Mouse (Mus musculus) layer of hippocampus, postnatal 36 days (tissue): ENCODE measurements around the gene Hexim1. TPM values are rescaled to one million over a fixed set of nuclear protein-coding genes. Genes with fewer than 3 reads are reported as not detected.

Experiments
- DNase-seq, 2 experiments: peaks; one replicate each; pipeline ENCODE4 v3.0.0; 2022
- total RNA-seq, 2 experiments: library from RNA; stranded (reverse); gene quantifications; 2 replicates each; pipeline ENCODE4 v1.2.3; 2021

Hexim1 gene
- total RNA-seq, 2 experiments from 2014 or later = 52.7 to 56.1 TPM

DNA sequence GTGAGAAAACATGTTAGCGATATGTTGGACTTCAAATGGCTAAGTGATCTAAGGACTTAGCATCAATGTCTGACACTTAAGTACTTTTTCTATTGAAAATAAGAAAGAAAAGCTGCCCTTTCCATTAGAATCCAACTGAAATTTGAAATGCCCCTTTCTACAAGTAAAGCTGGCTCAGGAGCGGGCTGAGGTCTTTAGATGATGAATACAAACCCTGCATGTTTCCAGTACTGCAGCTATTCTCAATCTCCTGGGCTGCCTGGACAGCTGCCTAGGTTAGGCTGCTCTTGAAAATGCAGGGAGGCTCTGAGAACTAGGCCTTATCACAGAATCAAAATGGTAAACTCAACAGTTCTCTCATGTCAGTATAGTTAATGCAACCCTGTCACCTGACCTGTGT, 2.8 kb downstream of the Hexim1 start:
- no peak for DNase-seq

GRCm38 (mm10) chr11:103119609-103120008, 3.6 kb downstream of the Hexim1 start:
- no peak for DNase-seq

DNA sequence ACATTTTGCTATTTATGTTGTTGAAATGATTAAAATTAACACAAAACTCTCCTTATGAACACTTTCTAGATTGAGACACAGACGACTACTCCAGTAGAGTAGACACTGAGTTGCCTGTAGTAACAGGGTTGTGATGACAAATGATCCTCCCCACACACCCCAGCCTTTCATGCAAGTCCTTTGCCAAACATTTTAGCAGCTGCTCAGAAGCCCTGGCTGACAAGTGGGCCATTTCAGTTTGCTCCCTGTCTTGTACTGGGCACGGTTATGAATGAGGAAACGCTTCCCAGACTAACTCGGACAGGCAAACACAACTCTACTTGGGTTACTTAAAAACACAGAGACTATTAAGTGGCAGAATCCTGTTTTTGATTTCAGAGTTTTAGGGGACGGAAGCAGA, 4.3 kb downstream of the Hexim1 start:
- no peak for DNase-seq

DNA sequence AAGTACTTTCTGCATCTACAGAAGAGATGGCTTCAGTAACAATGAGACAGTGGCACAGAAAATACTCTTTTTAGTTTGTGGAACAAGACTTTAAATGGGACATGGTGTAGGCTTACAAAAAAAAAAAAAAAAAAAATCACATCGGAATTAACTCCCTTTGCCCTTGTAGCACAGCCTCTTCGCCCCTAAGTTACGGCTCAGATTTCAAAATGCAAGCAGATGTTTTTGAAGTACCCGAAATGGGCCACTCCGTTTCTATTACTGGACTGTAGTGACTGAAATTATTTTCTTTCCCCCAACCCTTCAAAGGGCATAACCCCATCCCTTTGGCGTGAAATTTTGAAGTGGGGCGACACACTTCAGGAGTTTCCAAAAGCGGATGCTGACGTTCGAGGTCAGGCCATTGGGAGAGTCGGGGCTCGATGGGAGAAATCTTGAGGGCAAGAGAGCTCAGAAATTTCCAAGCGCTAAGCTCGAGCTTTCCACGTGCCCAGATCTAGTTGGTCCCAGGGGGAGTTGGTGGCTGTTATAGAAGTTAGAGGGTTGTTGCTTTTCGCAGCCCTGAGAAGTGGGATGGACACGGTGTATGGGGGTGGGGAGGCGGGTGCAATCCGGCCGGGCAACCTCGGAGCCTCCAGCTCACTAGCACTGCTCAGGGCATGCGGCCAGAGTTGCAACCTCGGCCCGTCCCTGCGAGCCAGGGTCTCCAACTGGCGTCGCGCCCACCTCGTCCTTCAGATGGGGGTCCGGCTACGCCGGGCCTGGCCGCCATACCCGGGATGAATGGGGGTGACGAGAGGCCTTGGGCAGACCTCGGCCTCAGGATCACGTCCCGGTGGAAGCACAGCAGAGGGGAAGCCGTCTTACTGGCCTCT, 15.9 kb downstream of the Hexim1 start, which contains the start of gene Hexim2:
TSS of gene Hexim2 (plus strand) at position 729 of the 875 bp plus-strand sequence.
- peak in 1 of 2 experiments; percentile 65 for DNase-seq

GRCm38 (mm10) chr11:103132576-103133455, 16.8 kb downstream of the Hexim1 start:
- peak; percentile 100 for DNase-seq

GRCm38 (mm10) chr11:103133456-103134185, 17.6 kb downstream of the Hexim1 start:
- no peak for DNase-seq

DNA sequence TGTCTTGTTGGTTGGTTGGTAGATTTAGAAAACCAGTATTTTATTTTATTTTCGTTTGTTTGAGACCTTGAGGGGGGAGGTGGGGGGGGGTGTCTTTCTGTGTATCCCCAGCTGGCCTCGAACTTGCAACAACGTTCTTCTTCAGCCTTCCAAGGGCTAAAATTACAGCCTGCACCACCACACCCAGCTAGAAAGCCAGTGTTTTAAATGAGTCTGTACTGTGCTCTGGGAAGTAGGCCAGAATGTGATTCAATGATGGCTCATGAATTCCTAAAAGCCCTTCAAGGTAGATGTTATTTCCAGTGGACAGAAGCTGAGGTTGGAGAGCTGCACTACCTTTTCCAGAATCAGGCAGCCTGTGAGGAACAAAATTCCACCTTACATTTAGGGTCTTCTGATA, 18.2 kb downstream of the Hexim1 start:
- DNase-seq = no peak

GRCm38 (mm10) chr11:103136039-103136577, 20.1 kb downstream of the Hexim1 start:
- no peak for DNase-seq

GRCm38 (mm10) chr11:103139951-103140762, 24.1 kb downstream of the Hexim1 start:
- no peak for DNase-seq

GRCm38 (mm10) chr11:103140763-103141100, 24.7 kb downstream of the Hexim1 start:
- no peak for DNase-seq

GRCm38 (mm10) chr11:103141101-103141943, 25.3 kb downstream of the Hexim1 start:
- DNase-seq = no peak

DNA sequence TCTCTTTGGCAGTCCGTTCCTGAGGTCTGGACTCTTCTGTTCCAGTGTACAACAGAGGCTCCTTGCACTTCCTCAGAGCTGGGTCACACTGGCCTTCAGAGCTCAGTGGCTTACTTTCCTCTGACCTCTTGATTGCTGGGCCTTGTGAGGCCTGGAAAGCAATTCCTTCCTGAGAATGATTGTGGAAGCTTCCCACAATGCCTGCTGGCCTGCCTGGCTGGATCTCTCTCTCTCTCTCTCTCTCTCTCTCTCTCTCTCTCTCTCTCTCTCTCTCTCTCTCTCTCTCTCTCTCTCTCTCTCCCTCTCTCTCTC, 25.9 kb downstream of the Hexim1 start:
- DNase-seq = no peak

- peak; percentile 86 to 87 for DNase-seq
Measured at GRCm38 (mm10) chr11:103142441-103143182, 26.6 kb downstream of the Hexim1 start.

DNA sequence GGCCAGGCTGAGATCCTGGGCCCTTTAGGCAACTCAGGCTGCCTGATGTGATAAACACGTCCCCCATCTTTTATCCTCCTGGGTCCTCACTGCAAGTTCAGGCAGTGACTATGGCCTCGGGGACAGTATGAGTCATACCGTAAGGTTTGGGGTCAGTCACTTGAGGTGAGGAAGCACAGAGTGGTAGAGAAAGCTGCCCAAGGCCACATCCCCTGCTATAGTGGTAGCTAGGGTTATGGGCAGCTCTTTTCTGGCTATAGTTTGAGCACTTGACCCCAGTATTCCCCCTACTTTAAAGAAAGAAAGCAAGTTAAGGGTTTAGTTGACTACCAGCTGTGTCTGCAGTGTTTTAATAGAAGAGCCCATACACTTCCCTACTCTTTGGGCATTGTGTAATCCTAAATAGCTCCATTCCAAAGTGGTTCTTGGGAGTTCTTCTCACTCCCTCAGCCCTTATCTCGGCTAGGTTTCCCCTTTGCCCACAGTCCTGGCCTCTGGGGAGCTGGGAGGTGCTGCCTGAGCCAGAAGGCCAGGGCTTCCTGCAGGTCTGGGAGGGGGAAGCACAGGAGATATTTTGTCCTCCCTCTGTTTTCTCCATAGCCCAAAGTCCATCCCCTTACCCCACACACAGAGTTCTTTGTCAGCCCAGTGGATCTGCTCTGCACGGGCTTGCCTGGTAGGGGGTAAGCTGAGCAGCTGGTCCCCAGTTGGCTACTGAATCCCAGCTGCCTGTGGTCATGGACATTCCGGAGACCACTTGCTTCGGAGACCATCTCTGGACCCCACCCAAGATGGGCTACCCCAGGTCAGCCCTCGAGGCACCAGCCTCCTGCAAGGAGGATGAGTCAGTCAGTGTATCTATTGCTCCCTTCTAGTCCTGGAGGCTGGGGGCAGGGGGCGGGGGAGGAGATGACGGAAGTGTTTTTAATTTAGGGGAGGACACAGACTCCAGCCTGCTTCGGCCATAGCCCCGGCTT, 28.6 kb downstream of the Hexim1 start:
- no peak for DNase-seq

DNA sequence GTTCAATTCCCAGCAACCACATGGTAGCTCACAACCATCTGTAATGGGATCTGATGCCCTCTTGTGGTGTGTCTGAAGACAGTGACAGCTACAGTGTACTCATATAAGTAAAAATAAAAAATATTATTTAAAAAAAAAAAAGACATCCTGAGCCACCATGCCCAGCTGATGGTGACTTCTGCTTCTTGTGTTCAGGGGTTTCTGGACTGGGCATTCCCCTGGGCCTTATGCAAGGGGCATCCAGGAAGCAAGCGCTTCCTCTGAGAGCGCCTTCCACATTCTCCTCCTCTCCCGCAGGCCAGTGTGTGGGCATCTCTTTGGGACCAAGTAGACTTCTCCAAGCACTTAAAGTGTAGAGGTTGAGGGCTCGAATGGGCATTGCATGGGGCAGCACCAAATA, 30.4 kb downstream of the Hexim1 start:
- DNase-seq = no peak

- DNase-seq = no peak
Measured at GRCm38 (mm10) chr11:103147766-103148165, 31.7 kb downstream of the Hexim1 start.

DNA sequence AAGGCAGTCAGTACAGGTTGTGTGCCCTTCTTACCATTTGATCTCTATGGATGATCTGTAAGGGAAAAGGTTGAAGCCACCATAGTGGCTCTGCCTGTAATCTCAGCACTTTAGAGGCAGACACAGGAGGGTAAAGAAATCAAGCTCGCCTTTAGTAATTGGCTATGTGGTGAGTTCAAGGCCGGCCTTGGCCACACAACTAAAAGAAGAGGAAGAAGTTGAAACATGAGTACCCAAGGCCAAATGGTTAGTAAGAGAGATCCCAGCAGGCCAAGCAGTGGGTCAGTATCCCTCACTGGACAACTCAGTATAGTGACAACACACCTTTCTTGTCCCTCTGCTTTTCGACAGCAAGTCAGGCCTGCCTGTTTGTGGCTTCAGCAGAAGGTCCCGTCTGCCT, 33.7 kb downstream of the Hexim1 start:
- no peak for DNase-seq

DNA sequence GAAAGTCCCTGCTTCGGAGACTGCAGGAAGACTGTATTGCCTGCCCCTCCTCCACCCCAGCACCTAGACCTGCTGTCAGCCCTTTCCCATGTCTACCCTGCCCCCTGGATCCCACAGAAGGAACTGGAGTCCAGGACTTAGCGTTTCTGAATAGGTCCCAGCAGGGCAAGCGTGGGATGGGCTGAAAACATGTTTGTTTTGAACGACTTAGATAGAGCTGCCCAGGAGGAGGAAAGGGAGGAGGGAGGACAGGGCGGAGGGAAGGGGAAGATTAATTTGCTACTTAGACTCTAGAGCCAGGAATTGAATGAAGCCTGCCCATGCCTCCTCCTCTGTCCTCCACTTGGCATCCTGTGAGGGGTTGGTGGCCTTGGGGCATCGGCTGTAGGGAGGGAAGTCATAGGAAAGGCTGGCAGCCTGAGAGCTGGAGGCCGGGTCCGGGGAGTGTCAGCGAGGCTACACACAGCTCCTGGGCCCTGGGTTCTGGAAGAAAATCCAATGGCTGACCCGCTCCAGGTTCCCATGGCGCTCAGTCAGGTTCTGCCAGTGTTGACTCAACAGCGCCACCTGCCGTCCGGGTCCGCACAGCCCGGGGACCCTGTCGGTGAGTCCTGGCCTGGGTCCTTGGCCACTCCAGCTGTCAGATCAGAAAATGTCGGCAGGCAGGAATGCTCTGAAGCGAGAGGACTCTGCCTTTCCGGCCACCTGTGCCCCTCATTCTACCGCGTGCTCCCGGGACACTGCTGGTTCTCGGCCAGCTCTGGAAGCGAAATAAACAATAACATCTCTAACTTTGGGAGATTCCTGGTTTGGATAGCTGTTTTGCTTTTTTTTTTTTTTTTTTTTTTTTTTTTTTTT, 42.8 kb downstream of the Hexim1 start:
- DNase-seq = peak; percentile 90 to 92
